Mouse (Mus musculus) gastrocnemius, postnatal 36 days (tissue): ENCODE measurements around the gene Mapkapk2. TPM values are rescaled to one million over a fixed set of nuclear protein-coding genes. Genes with fewer than 3 reads are reported as not detected.
"Not testable (repeated sequence)": the region's sequence is repeated elsewhere in the genome, so short reads cannot be mapped to it uniquely, and the experiment has no call there.

Experiments used
- DNase-seq, 2 experiments: peaks; one replicate each; pipeline ENCODE4 v3.0.0; 2022
- intact Hi-C: fragments of 180-260 bp; cut with DNase I; formaldehyde crosslinking; loops from one replicate; pipeline ENCODE4 v1.15.1; 2025
- total RNA-seq, 2 experiments: library from RNA; stranded (reverse); gene quantifications; 2 replicates each; pipeline ENCODE4 v1.2.3; 2021

Mapkapk2 gene
- total RNA-seq, 2 experiments from 2014 or later = 214 to 237 TPM

- intact Hi-C loops = no loop called here
- DNase-seq = no peak
These were observed 71.8 kb downstream of the Mapkapk2 start for GRCm38 (mm10) chr1:131025843-131026190.

- no peak for DNase-seq
- intact Hi-C loops = no loop called here
These were observed 72.5 kb downstream of the Mapkapk2 start for GRCm38 (mm10) chr1:131024900-131025842.

DNA sequence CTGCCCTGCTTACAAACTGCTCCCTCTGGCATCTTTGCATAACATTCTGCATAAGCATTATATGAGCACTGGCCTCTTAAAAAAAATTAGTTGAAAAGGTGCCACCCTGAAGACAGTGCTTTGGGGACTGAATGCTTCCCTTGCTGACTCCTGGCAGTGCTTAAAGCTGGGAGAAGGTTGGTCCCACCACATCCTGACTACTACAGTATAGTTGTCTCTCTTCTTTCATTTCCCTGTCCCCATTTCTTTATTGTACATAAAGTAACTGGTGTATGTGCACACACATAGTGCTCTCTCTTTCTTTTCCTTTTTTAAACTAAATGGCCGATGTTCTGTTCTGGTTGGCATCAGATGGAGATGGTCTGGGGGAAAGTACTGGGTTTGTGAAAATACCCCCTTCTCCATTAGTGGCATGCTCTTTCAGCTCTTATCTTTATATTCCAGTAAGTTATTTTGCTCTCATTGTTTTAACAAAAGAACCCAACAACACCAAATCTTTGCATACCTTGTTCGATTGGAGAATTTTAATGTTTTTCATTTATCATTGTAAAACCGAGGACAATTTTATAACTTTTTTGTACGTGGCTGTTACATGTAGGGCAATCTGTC, 74.3 kb downstream of the Mapkapk2 start:
- DNase-seq, intact Hi-C loops: not testable (repeated sequence)

DNA sequence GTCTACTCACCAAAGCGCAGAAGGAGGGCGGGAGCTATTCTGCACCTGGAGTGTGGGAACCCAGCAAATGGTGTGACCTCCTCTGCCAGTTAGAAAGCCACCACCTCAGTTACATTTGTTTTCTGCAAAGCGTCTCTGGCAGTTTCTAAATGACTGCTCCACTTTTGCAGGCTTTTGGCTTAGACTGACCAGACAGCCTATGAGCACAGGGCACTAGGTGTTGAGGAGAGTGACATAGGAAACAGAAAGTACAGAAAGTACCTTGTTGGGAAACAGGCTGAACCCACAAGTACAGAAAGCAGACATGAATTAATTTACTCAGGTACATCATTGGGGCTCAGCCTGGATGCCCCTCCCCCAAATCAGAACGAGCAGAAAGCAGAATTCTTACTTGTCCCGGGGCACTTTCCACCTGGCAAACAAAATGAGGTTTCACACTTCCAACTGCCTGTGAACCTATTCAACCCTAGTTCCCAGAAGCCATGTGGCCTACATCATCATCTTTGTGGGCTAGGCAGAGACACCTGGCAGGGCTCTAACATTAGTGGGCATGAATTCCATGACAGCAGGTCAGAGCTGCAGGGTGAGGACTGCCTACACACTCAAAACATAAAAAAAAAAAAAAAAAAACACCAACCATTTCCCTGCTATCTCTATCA, 74.9 kb downstream of the Mapkapk2 start:
- intact Hi-C loops = no loop called here
- DNase-seq = no peak

DNA sequence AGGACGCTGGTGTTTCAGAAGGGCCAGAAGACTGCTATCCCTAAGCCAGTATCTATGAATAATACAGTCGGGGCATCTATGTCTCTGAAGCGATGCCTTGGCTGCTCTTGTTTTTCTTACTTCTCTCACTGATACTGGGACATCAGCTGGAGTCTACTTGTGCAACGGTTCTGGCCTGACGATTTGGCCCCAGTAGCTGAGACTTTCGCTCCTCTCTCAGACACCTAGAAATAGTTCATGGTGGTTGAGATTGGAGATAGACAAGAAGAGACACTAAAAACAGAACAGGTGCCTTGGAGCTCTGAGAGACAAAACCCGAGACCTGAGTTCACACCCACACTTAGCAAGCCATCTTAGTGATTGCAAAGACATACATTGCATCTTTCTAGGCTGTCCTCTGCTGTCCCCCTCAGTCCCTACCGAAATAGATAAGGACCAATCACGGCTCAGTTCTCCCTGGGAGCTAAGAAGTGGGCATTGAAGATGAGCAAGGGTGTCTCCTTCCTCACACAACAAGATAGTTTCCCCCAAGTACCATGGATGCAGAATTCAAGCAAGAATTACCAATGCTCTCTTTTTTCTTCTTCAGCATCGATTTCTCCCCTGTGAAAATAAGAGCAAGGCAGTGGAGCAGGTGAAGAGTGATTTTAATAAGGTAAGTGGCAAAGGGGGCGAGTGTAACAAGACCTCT, 75.6 kb downstream of the Mapkapk2 start:
- intact Hi-C loops = no loop called here
- no peak for DNase-seq

DNA sequence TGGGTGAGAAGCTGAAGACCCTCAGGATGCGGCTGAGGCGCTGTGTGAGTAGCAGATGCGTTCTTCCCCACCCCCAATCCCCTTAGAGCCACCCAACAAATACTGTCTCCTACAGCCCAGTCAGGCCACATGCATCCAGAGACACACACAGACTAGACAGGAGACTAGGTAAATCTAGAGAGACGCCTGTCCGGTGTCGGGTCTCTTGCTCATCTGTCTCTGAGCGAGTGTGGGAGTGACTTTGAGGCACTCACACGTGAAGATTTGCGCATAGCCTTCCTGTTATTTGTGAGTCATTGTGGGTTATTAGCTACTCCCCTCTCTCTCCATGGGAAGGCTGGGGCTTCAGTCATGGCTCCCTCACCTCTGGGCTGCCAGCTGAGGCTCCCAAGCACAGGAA, 76.2 kb downstream of the Mapkapk2 start:
- DNase-seq = no peak
- intact Hi-C loops = no loop called here

- intact Hi-C loops = no loop called here
These were observed 77.0 kb downstream of the Mapkapk2 start for GRCm38 (mm10) chr1:131020425-131021310.

GRCm38 (mm10) chr1:131019492-131020098, 78.0 kb downstream of the Mapkapk2 start, which contains the start of gene Il10:
Gene Il10 (plus strand): TSS chr1:131019845.
- DNase-seq = no peak
- intact Hi-C loops = no loop called here

More at GRCm38 (mm10) chr1:131020425-131021310, 77.0 kb downstream of the Mapkapk2 start:
- no peak for DNase-seq

DNA sequence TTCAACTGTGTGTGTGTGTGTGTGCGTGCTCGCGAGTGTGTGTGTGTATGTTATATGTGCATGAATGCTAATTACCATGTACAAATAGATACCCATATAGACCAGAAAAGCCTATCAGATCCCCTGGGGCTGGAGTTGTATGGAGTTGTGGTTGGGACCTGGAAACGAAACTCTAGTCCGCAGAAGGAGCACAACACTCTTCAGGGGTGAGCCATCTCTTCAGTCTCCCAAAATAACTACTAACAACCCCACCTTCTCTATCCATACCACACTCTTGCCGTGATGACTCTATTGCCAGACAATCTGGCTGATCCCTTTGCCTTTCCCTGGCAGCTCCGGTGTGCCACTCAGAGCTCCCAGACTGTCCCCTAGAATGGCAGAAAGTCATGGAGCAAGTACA, 81.7 kb downstream of the Mapkapk2 start:
- DNase-seq = no peak

GRCm38 (mm10) chr1:131015281-131015680, 82.3 kb downstream of the Mapkapk2 start:
- no peak for DNase-seq
- intact Hi-C loops = no loop called here

More for the DNA sequence above, 81.7 kb downstream of the Mapkapk2 start:
- intact Hi-C loops = no loop called here

GRCm38 (mm10) chr1:131013926-131014325, 83.7 kb downstream of the Mapkapk2 start:
- DNase-seq = no peak
- intact Hi-C loops = no loop called here

DNA sequence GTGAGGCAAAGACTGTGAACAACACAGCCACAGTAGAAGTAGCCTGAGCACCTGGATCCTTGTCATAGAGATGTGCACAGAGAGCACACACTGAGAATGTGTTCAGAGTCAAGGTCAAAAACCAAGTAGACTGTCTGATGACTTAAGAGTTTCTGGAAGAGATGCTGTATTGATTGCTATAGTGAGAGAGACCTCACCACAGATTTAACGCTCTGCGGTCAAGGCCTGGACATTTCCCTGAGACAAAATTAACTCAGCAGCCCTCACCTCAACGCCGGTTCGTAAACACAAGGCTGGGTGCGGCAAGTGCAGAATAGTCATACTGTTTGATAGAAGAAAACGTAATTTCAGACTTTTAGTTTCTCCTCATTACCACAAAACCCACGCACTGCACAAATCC, 85.1 kb downstream of the Mapkapk2 start:
- intact Hi-C loops = no loop called here
- DNase-seq = no peak

DNA sequence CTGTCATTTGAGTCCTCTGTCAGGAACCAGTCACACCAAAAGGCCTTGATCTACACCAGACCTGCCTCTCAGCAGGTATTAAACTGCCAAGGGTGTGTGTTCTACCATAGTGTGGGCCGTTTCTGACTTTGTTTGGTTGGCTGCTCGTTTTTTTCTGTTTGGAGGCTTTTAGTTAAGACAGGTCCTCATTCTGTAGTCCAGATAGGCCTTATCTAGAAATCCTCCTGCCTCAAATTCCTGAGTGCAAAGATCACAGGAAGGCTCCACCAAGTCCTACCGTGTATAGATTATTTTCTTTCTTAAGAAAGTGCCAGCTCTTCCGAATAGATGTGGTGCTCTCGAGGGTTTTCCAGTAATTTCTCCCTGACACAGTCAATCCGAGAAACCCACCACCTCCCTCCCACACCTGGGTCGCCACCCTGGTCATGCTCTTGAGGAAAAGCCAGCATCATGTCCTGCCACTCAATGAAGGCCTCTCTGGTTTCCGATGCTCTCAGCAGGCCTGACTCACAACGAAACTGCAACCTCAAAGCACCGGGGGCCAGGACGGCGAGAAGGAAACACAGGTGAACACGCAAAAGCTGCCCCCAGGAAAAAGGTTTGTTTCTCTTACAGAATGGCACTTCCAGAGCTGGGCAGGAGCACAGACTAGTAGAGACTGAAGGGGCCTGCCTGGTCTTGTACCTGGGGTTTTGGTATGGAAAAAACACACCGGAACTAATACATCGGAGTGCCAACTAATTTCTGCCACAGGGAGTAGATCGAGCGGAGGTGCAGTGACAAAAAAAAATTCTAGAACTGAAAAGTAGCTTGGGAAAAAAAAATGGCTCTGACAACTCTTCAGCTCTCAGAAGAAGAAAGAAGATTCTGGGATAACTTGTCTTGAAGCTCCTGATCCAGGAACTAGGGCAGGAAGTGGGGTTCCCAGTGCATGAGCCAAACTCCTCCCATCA, 87.1 kb downstream of the Mapkapk2 start:
- intact Hi-C loops = no loop called here
- no peak for DNase-seq

DNA sequence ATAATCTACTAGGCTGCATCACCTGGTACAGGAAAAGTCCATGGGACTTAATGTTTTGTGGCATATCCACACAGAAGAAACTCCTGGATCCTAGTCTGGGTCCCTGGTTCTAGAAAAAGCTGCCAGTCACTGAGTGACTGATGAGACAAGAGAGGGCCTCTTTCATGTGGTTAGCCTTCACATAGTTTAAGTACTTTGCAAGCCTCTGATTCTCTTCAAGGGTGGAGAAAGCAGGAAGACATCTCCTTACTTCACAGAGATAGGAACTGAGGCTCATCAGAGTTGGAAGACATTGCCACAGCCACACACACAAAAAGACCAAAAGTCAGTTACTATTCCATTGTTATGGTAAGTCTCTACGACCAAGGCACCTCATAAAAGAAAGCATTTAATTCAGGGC, 91.6 kb downstream of the Mapkapk2 start:
- intact Hi-C loops = no loop called here
- DNase-seq = no peak
